Mouse (Mus musculus): Measurements from ENCODE around the gene Pawr.

- TF ChIP-seq MAFK (IDR thresholded peaks at IDR 0.05; ENCODE audit: insufficient read depth, low read depth, low read length), result no peak
- no peak for TF ChIP-seq HCFC1 (IDR thresholded peaks at IDR 0.05; ENCODE audit: borderline replicate concordance, insufficient read depth, low read length)
- TF ChIP-seq ZC3H11A (IDR thresholded peaks at IDR 0.05; ENCODE audit: borderline replicate concordance, low read depth, low read length), result no peak
- no peak for TF ChIP-seq CHD2 (IDR thresholded peaks at IDR 0.05; ENCODE audit: low read depth, low read length)
- no peak for TF ChIP-seq ZNF384 (IDR thresholded peaks at IDR 0.05; ENCODE audit: low read depth, low read length)
Measured at GRCm38 (mm10) chr10:108389178-108389926, 57.4 kb downstream of the Pawr start.
